Mouse (Mus musculus) liver, embryonic 14.5 days (tissue): Measurements from ENCODE around the gene Spef1.
A peak's percentile ranks its signal among the peaks of the same experiment; 100 is the strongest.

Source experiments
- CTCF ChIP-seq: IDR thresholded peaks from 2 replicates; pipeline ENCODE4 v1.5.1; 2016; ENCODE audit warnings: antibody characterized with exemption, low read depth, control low read depth
- EP300 ChIP-seq: IDR thresholded peaks from 2 replicates; pipeline ENCODE4 v1.6.1; 2016; ENCODE audit warnings: antibody characterized with exemption, low read depth

DNA sequence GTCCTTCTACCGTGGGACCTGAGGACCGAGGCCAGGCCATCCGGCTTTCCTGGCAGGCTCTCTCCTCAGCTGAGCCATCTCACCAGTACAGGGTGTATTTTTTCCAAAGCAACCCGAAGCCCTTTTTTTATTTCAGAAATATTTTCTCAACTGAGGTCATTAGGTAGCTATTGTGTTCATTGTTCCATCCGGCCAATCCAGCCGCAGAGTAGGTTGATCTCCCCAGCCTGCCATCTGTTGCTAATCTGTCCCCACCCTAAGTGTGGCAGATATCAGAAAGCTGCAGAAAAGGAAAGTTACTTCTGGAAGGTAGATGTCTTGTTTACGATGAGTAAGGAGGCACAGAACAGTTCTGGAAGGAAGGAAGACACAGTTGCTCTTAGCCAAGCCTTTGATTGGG, 26.7 kb upstream of the Spef1 start:
- TF ChIP-seq EP300 (peak; percentile 98), CTCF (no peak)
